Mouse (Mus musculus) B cell, adult 2 months (primary cell): Measurements from ENCODE around the gene Tent4a.
A peak's percentile ranks its signal among the peaks of the same experiment; 100 is the strongest.

Experiments used
- DNase-seq, 2 experiments: peaks; one replicate each; pipeline ENCODE4 v3.0.0; 2022

The Tent4a gene

GRCm38 (mm10) chr13:69543595-69543994 lies 9.2 kb upstream of the Tent4a start:
- DNase-seq, result no peak

GRCm38 (mm10) chr13:69542571-69543352 lies 8.3 kb upstream of the Tent4a start:
- DNase-seq, result no peak

- DNase-seq, result no peak
Measured at GRCm38 (mm10) chr13:69541776-69542175, 7.4 kb upstream of the Tent4a start.

GRCm38 (mm10) chr13:69541209-69541608 lies 6.8 kb upstream of the Tent4a start:
- DNase-seq, result no peak

GRCm38 (mm10) chr13:69538327-69538726 lies 3.9 kb upstream of the Tent4a start:
- DNase-seq, result no peak

- DNase-seq, result no peak
Measured at GRCm38 (mm10) chr13:69537366-69537765, 2.9 kb upstream of the Tent4a start.

- no peak for DNase-seq
Measured at GRCm38 (mm10) chr13:69536021-69536420, 1.6 kb upstream of the Tent4a start.

GRCm38 (mm10) chr13:69534654-69535551 lies 486 bp upstream of the Tent4a start:
- peak; percentile 97 to 98 for DNase-seq

GRCm38 (mm10) chr13:69533405-69534333 lies 748 bp downstream of the Tent4a start, which contains the start of gene Nsun2:
Nsun2 (plus strand) TSS chr13:69533746.
- peak; percentile 38 to 50 for DNase-seq

- no peak for DNase-seq
Measured at GRCm38 (mm10) chr13:69532893-69533404, 1.5 kb downstream of the Tent4a start.

GRCm38 (mm10) chr13:69532101-69532892 lies 2.1 kb downstream of the Tent4a start:
- DNase-seq, result no peak

GRCm38 (mm10) chr13:69531431-69531830 lies 3.0 kb downstream of the Tent4a start:
- DNase-seq, result no peak

- no peak for DNase-seq
Measured at GRCm38 (mm10) chr13:69530951-69531350, 3.5 kb downstream of the Tent4a start.

GRCm38 (mm10) chr13:69530156-69530555 lies 4.3 kb downstream of the Tent4a start:
- DNase-seq, result no peak

GRCm38 (mm10) chr13:69528531-69528930 lies 5.9 kb downstream of the Tent4a start:
- no peak for DNase-seq

- DNase-seq, result no peak
Measured at GRCm38 (mm10) chr13:69525867-69526266, 8.6 kb downstream of the Tent4a start.

GRCm38 (mm10) chr13:69524158-69524530 lies 10.3 kb downstream of the Tent4a start:
- DNase-seq, result no peak

- no peak for DNase-seq
Measured at GRCm38 (mm10) chr13:69523444-69524157, 10.8 kb downstream of the Tent4a start.

- DNase-seq, result no peak
Measured at GRCm38 (mm10) chr13:69522161-69522791, 12.1 kb downstream of the Tent4a start.

- DNase-seq, result no peak
Measured at GRCm38 (mm10) chr13:69519137-69519536, 15.3 kb downstream of the Tent4a start.
